Mouse (Mus musculus) spleen, adult 2 months (tissue): ENCODE data around the gene Maml2.

Experiments
- CTCF ChIP-seq: fragments of 200-500 bp; IDR thresholded peaks from 2 replicates; pipeline ENCODE4 v1.5.1; 2011; ENCODE audit warnings: mild to moderate bottlenecking, inconsistent platforms; ENCODE audit not compliant: insufficient read depth, insufficient read length, insufficient replicate concordance; ENCODE audit errors: extremely low read depth
- POLR2A ChIP-seq: fragments of 200-500 bp; IDR thresholded peaks from 2 replicates; pipeline ENCODE4 v1.6.1; 2011; ENCODE audit warnings: low read depth, low read length, inconsistent platforms

DNA sequence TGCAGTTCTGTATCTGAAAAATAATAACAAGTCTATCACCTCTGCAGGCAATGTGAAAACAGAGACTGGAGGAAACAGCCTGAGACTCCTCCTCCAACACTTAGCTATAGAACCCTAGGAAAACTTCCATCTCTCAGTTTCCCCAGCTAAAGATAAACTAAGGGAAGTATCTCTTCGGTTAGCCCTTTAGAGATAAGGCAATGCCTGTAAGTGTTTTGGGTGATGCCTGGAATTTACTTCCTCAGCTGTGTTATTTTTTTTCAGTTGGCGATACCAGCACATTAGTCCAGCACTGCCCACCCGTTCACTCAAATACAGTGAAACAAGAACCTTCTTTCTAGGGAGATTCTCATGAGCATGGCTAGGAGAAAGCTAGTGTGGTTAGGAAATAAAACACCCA is 36.8 kb upstream of the Maml2 start:
- TF ChIP-seq POLR2A = no peak
- TF ChIP-seq CTCF = no peak
